Mouse (Mus musculus) forebrain, embryonic 14.5 days (tissue): ENCODE results near the gene Acp4. TPM values are rescaled to one million over a fixed set of nuclear protein-coding genes. Genes with fewer than 3 reads are reported as not detected.

ENCODE experiments used
- ATAC-seq: fragments of 200-750 bp; cut with Nextera tagmentation; 2 replicates; pipeline ENCODE4 v1.8.0; 2017; ENCODE audit warnings: mild to moderate bottlenecking, moderate library complexity
- DNase-seq: peaks from one replicate; pipeline ENCODE4 v3.0.0-alpha.2; 2015; ENCODE audit warnings: low spot score
- H3K27ac ChIP-seq: fragments of 300-500 bp; sonication (generic); 2 replicates; pipeline ENCODE4 v1.5.1; 2014; ENCODE audit warnings: low read depth, mild to moderate bottlenecking, control low read depth, low read length, moderate library complexity
- H3K27me3 ChIP-seq: fragments of 300-500 bp; sonication (generic); replicated peaks from 2 replicates; pipeline ENCODE4 v1.6.1; 2014; ENCODE audit warnings: low read length, control low read depth, mixed read lengths; ENCODE audit not compliant: control insufficient read depth, insufficient read depth
- H3K36me3 ChIP-seq: fragments of 300-500 bp; sonication (generic); 2 replicates; pipeline ENCODE4 v1.6.1; 2014; ENCODE audit warnings: low read length, control low read depth; ENCODE audit not compliant: control insufficient read depth, insufficient read depth
- H3K4me1 ChIP-seq: fragments of 300-500 bp; sonication (generic); 2 replicates; pipeline ENCODE4 v1.6.1; 2014; ENCODE audit warnings: antibody characterized with exemption, low read length, control low read depth; ENCODE audit not compliant: control insufficient read depth, insufficient read depth
- H3K4me2 ChIP-seq: fragments of 300-500 bp; sonication (generic); 2 replicates; pipeline ENCODE4 v1.6.1; 2014; ENCODE audit warnings: mild to moderate bottlenecking, control low read depth, low read length
- H3K4me3 ChIP-seq: fragments of 300-500 bp; sonication (generic); 2 replicates; pipeline ENCODE4 v1.5.1; 2014; ENCODE audit warnings: low read depth, low read length, control low read depth
- H3K9ac ChIP-seq: fragments of 300-500 bp; sonication (generic); 2 replicates; pipeline ENCODE4 v1.6.1; 2014; ENCODE audit warnings: mild to moderate bottlenecking, low read length, control low read depth, moderate library complexity
- H3K9me3 ChIP-seq: fragments of 300-500 bp; sonication (generic); replicated peaks from 2 replicates; pipeline ENCODE4 v1.6.1; 2016; ENCODE audit warnings: low read length, control low read depth, mixed read lengths; ENCODE audit not compliant: control insufficient read depth
- WGBS: fragments of 180-500 bp; shearing (Covaris S2); extraction: QIAGEN DNeasy Blood & Tissue Kit; methylation state at CpG from one replicate; pipeline ENCODE4 v1.1.7; 2014; 5-methylcytosine and 5-hydroxymethylcytosine counted together
- polyA plus RNA-seq: library from polyadenylated mRNA; unstranded; fragments of >200 nt; fragmentation: Nextera tagmentation; extraction: Ambion mirVana; gene quantifications from 2 replicates; pipeline ENCODE4 v1.2.1, GENCODE M21; 2014

Gene Acp4
- polyA plus RNA-seq, 1 experiment from 2014 or later: not detected

DNA sequence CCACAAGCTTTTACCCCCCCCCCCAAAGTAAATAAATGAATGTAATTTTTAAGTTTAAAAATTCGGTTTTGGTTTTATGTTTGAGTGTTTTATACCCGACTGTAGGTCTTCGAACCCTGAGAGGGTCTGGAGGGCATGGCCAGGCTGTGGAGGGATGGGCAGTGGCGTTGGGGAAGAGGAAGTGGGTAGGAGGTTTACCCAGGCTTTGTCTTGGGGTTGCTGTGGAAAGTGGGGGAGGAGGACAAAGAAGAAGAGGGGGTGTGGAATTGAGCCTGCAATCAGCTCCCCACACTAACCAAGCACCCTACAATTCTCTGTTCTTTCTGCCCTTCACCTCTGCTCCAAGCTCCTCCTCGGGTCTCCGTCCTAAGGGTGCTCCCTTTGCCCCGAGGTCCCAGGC lies 15.4 kb upstream of the Acp4 start:
- Histone ChIP-seq H3K27me3 (no peaks in the 10 kb centered on the region), H3K9ac (no peak overlapping the region), H3K9me3 (no peaks in the 10 kb centered on the region), H3K36me3 (no peaks in the 10 kb centered on the region), H3K4me2 (no peak overlapping the region), H3K4me3 (no peak overlapping the region), H3K4me1 (no peaks in the 10 kb centered on the region), H3K27ac (no peak overlapping the region)
- DNase-seq (no peak), ATAC-seq (no peak)
- WGBS: 86% methylated on average over 7 of the region's 7 CpGs

DNA sequence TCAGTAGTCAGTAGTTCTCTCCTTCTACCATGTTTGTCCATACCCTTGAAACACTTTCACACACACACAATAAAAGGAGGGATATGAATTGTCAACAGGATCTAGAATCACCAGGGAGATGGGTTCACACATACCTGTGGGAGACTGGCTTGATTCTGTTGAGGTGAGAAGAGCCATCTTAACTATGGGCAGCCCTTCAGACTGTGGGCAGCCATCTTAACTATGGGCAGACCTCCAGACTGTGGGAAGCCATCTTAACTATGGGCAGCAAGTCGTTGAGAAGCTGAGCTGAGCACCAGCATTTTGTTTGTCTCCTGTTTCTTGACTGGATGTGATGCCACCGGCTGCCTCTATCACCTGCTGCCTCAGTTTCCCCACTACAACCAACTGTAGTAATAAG lies 14.1 kb upstream of the Acp4 start:
- Histone ChIP-seq H3K4me3 (no peak overlapping the region), H3K36me3 (no peaks in the 10 kb centered on the region), H3K9ac (no peak overlapping the region), H3K27me3 (no peaks in the 10 kb centered on the region), H3K4me2 (no peak overlapping the region), H3K4me1 (no peaks in the 10 kb centered on the region), H3K9me3 (no peaks in the 10 kb centered on the region), H3K27ac (no peak overlapping the region)
- ATAC-seq (no peak), DNase-seq (peak; percentile 46)
- 80% methylated on average over 2 of the region's 2 CpGs for WGBS

DNA sequence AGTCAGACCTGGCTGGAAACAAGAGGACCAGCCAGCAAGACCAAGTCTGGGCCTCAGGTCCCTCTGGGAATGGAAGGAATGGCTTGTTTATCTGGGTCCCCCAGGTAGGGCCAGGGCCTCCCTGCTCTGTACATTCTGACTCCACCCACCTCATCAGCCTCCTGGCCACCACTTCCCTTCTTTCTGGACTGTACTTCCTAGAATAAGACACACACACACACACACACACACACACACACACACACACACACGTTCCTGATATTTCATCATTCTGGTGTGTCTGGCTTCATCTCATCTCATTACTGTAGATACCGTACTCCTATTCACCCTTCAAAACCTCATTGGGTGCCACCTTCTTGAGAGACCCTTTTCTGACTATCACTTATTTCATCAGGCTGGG lies 12.2 kb upstream of the Acp4 start:
- H3K36me3 ChIP-seq: no peaks in the 10 kb centered on the region
- no peaks in the 10 kb centered on the region for H3K27me3 ChIP-seq
- no peak overlapping the region for H3K4me3 ChIP-seq
- H3K9me3 ChIP-seq: no peaks in the 10 kb centered on the region
- no peak overlapping the region for H3K27ac ChIP-seq
- DNase-seq: no peak
- no peak for ATAC-seq
- no peaks in the 10 kb centered on the region for H3K4me1 ChIP-seq
- H3K9ac ChIP-seq: no peak overlapping the region
- no peak overlapping the region for H3K4me2 ChIP-seq
- WGBS: 91% methylated on average over 2 of the region's 2 CpGs

DNA sequence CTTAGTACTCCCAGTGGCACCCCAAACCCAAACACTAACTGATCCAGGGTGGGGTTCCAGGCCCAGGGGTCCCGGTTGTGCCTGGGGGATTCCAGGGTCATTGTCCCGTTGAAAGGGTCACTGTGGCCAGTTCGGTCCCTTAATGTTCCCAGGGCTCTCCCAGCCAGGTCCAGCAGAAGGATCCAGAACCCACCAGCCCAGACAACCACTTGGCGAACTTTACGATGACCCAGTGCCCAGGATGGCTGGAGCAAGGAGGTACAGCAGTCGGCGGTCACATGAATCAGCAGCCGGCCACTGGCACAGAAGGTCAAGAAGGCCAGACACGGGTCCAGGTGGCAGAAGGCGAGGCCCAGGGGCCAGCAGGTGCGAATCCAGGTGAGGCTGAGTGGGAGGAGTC lies 10.9 kb upstream of the Acp4 start:
- Histone ChIP-seq H3K9me3 (no peaks in the 10 kb centered on the region), H3K4me2 (no peak overlapping the region), H3K27me3 (no peaks in the 10 kb centered on the region), H3K27ac (no peak overlapping the region), H3K4me1 (no peaks in the 10 kb centered on the region), H3K36me3 (no peaks in the 10 kb centered on the region), H3K9ac (no peak overlapping the region), H3K4me3 (no peak overlapping the region)
- DNase-seq: no peak
- no peak for ATAC-seq
- 83% methylated on average over 11 of the region's 11 CpGs for WGBS

DNA sequence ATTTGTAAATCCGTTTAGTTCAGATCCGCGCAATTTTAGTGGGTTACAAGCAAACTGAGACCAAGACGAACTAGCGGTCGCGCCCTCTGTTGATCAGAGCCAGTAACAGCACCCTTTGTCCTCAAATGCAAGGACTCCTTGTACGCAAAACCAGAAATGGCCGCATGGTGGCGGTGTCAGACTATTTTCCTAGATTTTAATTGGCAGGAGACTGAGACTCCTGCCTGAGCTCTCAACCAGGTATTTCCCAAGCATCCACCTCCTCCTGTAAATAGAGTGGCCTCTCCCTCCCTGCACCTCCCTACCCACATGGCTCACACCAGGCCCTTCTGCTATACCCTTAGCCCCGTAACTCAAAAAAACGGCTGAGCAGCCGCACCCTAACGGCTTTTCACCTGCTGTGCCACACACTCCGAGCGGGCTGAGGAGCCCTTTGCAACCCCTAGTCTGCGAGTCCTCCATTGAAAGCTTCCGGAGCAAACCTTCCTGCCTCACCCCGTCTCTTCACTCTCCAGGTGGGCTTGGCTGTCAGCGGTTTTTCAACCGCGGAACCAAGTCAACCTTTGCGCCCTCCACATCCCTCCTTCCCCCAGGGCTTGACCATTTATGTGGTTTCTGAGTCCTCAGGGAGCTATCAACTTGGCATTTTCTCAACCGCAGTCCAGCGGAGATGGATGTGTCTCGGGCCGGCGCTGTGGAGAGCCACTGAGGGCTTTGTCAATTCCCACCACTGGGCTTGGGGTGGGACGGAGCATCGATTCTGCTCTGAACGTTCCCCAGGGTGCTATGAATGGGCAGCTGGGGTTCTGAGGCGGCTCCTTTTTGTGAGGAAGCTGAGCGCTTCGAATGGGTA lies 5.8 kb upstream of the Acp4 start:
- Histone ChIP-seq H3K36me3 (no peaks in the 10 kb centered on the region), H3K4me3 (peak overlapping the region; percentile 21), H3K9me3 (no peaks in the 10 kb centered on the region), H3K4me2 (peak overlapping the region; percentile 46), H3K27ac (no peak overlapping the region), H3K4me1 (no peaks in the 10 kb centered on the region), H3K9ac (peak overlapping the region; percentile 42; the same call in 1 of the 2 replicates), H3K27me3 (no peaks in the 10 kb centered on the region)
- 2% methylated on average over 34 of the region's 34 CpGs for WGBS
- DNase-seq: peak; percentile 98
- peak; percentile 83 for ATAC-seq

DNA sequence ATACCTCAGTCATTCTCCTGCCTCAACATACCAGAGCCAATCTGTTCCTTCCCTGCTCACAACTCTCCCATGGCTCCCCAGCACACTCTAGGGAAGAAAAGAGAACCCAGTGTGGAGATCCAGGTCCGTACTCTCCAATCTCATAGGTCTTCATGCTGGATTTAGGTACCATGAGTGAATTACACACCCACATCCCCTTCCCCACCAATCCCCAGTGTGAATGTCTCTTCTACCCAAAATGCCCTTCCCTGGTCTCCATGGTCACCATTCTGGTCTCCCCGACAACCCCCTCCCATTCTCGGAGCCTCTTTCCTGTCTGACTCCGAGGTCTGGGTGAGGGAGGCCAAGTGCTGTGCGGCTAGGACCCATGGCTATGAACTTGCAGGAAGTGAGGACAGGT lies 4.0 kb upstream of the Acp4 start, which contains the start of gene Gm15517:
TSS of gene Gm15517 (plus strand) at position 301 of the 400 bp plus-strand sequence.
- H3K27me3 ChIP-seq: no peaks in the 10 kb centered on the region
- H3K4me3 ChIP-seq: no peak within 1 kb of the TSS
- H3K36me3 ChIP-seq: 0 out of 2 replicates have a peak, but pooled peaks cover 2% of the 10 kb centered on the region
- H3K9ac ChIP-seq: no peak within 1 kb of the TSS
- DNase-seq: no peak
- H3K4me2 ChIP-seq: no peak within 1 kb of the TSS
- no peaks in the 10 kb centered on the region for H3K4me1 ChIP-seq
- H3K9me3 ChIP-seq: no peaks in the 10 kb centered on the region
- no peak within 1 kb of the TSS for H3K27ac ChIP-seq
- no peak for ATAC-seq
- 62% methylated on average over 5 of the region's 5 CpGs for WGBS

DNA sequence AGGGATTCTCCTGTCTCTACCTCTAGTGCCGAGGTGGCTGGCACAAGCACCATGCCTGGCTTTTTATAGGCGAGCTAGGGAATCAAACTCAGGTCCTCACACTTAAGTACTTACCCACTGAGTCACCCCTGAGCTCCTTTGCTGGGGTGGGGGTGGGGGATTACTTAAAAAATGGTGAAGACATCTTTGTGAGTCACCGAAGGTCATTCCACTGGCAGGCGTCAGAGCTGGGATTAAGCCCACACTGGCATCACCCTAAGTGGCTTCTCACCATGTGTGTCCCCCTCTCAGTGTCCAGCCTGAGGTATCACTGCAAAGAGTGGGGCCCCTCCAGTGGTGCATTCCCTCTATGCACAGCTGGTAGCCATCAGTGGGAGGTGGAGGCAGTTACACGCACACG lies 3.2 kb upstream of the Acp4 start:
- Histone ChIP-seq H3K9ac (no peak overlapping the region), H3K27me3 (no peaks in the 10 kb centered on the region), H3K36me3 (0 out of 2 replicates have a peak, but pooled peaks cover 2% of the 10 kb centered on the region), H3K9me3 (no peaks in the 10 kb centered on the region), H3K4me1 (no peaks in the 10 kb centered on the region), H3K4me2 (no peak overlapping the region), H3K4me3 (no peak overlapping the region), H3K27ac (no peak overlapping the region)
- no peak for DNase-seq
- no peak for ATAC-seq
- WGBS: 76% methylated on average over 6 of the region's 6 CpGs

DNA sequence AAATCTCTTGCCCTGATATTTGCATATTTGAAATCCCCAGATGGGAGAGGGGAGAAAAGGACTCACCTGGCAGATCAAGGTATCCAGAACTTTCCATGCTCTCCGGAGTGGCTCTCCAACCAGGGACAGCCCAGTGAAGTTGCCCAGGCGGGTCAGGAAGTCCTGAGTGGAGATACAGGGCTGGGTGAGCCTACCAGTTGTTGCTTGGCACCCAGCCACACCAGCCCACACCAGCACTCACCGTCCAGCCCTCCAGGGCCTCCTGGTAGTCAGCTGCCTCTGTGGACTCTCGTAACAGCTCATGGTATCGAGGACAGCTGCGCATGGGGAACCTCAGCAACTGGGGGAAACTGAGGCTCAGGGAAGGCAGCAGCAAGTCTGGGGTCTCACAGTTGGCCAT lies 2.2 kb downstream of the Acp4 start:
- Histone ChIP-seq H3K27me3 (no peaks in the 10 kb centered on the region), H3K9ac (no peak overlapping the region), H3K4me1 (no peaks in the 10 kb centered on the region), H3K36me3 (peaks cover 40% of the 10 kb centered on the region), H3K4me3 (no peak overlapping the region), H3K27ac (no peak overlapping the region), H3K9me3 (no peaks in the 10 kb centered on the region), H3K4me2 (no peak overlapping the region)
- WGBS: 77% methylated on average over 6 of the region's 6 CpGs
- DNase-seq: no peak
- no peak for ATAC-seq

DNA sequence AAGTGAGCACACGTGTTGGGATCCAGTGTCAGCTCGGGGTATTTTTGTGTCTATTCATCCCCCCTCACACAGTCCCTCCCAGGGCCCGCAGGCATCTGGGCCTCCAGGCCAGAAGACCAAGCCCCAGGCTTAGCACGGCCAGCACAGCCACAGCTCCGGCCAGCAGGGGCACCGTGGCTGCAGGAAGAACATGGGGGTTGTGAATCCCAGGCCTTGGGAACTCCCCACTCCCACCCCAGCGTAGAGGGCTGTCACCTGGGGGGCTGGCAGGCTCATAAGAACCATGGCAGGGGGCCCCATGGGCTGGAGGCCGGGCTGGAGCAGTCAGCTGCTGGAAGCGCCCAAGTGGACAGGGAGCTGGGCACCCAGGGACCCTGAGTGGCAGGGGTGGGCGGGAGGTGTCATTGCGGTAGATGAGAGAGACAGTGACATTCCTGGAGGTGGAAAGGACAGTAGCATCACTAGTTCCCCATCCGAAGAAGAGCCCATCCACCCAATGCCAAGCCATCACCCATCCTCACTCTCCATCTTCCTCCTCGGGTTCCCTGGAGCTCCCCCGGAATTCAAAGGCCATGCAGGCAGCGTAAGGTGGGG lies 4.1 kb downstream of the Acp4 start:
- no peaks in the 10 kb centered on the region for H3K9me3 ChIP-seq
- H3K4me1 ChIP-seq: peaks cover under 1% of the 10 kb centered on the region; the same call in 1 of the 2 replicates
- H3K27ac ChIP-seq: no peak overlapping the region
- H3K9ac ChIP-seq: 0 out of 2 replicates have a peak overlapping the region, but pooled peaks have one; percentile 8
- 63% methylated on average over 15 of the region's 15 CpGs for WGBS
- H3K36me3 ChIP-seq: peaks cover 58% of the 10 kb centered on the region
- no peaks in the 10 kb centered on the region for H3K27me3 ChIP-seq
- H3K4me3 ChIP-seq: no peak overlapping the region
- no peak for ATAC-seq
- no peak overlapping the region for H3K4me2 ChIP-seq
- DNase-seq: no peak
